Mouse (Mus musculus) thymus, adult 2 months (tissue): Measurements from ENCODE around the gene Rint1.

ENCODE experiments used
- CTCF ChIP-seq: fragments of 200-500 bp; IDR thresholded peaks from 2 replicates; pipeline ENCODE4 v1.5.1; 2012; ENCODE audit warnings: mild to moderate bottlenecking, control low read depth, low read length, moderate library complexity, borderline replicate concordance; ENCODE audit not compliant: control insufficient read depth, poor library complexity, insufficient read depth; ENCODE audit errors: extremely low read depth
- POLR2A ChIP-seq: fragments of 200-500 bp; IDR thresholded peaks from 2 replicates; pipeline ENCODE4 v1.6.1; 2012; ENCODE audit warnings: mild to moderate bottlenecking, low read length, control low read depth, moderate library complexity; ENCODE audit not compliant: control insufficient read depth, poor library complexity, insufficient read depth; ENCODE audit errors: extremely low read depth

DNA sequence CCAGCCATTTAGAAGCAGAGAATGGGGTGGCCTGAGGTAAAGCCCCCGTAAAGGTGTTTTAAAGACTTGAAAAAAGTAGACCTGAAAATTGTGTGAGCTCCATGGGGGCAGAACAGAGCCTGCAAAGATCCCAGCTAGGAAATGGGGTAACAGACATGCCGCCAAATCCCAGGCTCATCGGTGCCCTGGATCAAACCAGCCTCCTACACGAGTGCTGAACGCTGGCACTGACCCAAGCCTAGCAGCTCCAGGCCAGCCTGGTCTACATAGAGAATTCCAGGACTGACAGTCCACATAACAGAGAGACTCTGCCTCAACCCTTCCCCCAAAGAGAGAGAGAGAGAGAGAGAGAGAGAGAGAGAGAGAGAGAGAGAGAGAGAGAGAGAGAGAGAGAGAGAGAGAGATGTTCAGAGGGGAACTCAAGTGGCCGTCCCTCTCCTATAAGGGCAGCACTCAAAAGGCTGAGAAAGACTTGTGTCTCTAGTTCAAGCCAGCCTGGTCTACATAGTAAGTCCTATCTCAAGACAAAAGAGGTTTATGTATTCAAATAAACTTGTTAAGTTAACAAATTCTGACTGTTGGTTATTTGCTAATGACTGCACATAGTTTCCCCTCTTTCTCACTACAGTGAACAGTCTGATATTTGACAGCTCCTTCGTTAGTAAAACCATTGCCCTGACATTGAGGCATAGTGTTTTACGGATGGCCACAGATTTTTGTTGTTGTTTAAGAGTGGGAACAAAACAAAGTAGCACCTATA, 5.3 kb upstream of the Rint1 start:
- TF ChIP-seq CTCF (no peak), POLR2A (no peak)
